Mouse (Mus musculus) E14TG2a.4 (cell line): ENCODE results near the gene Tmem88.

ENCODE experiments used
- CTCF ChIP-seq: conservative IDR thresholded peaks from 2 replicates; pipeline ENCODE4 v1.5.1; 2014; ENCODE audit warnings: low read length
- POU5F1 ChIP-seq: IDR thresholded peaks from 2 replicates; pipeline ENCODE4 v1.6.1; 2014; ENCODE audit warnings: low read length, borderline replicate concordance

- TF ChIP-seq CTCF (no peak), POU5F1 (no peak)
These were observed 8.3 kb downstream of the Tmem88 start for GRCm38 (mm10) chr11:69389531-69390399.
